Mouse (Mus musculus): ENCODE data around the gene Ak1.

GRCm38 (mm10) chr2:32589213-32589795 lies 32.3 kb upstream of the Ak1 start:
- TF ChIP-seq EP300 (IDR thresholded peaks at IDR 0.05; ENCODE audit: low read depth) = no peak
- no peak for TF ChIP-seq CTCF (IDR thresholded peaks at IDR 0.05; ENCODE audit: low read depth)

Data from heart, postnatal 0 days (tissue).